Mouse (Mus musculus): ENCODE measurements around the gene BC024063. TPM values are rescaled to one million over a fixed set of nuclear protein-coding genes. Genes with fewer than 3 reads are reported as not detected.

The BC024063 gene
- 1 to 10 TPM; 1.6 to 1.8 TPM for total RNA-seq (2023)

DNA sequence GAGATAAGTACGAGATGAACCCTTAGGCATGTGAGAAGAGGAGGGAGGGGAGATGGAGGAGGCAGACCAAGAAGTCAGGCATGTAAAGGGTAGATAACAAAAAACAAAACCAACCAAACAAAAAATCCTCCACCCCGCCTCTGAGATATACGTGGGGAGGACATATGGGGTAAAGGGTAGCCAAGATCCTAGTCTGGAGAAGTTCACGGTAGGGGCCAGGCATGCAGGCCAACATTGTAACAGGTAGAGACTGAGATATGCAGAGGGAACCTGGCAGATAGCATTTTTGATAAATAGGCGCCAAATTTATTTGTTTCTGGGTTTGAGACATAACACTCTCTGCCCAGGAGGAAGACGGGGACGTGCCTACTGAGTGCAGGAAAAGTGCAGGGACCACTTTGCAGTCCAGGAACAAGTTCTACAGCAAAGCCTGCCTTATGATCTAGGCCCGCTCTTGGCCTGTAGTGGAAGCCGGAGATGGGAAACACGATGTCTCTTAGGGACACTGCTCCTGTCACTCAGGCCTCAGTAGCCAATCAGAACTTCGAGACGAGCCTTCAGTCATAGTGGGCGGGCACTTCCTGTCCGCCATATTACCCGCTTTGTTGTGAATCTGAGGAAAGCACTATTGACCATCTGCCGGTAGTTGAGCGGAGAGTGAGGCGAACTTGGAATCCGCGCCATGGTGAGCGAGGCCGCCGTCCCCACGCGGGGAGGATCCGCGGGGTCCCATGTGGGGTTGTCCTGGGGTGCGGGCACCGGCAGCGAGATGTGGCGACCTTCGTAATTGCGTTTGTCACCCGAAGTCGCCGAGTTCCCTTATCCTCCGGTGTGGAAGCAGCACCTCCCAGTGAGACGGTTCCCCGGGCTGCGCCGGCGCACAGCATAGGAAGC is at the start of gene BC024063:
Gene BC024063 (plus strand): TSS at position 626 of the 894 bp plus-strand sequence.

GRCm38 (mm10) chr10:82047597-82048459 is 35.3 kb upstream of the BC024063 start, which contains the start of gene Zfp873:
Zfp873 (plus strand) TSS chr10:82048123.

DNA sequence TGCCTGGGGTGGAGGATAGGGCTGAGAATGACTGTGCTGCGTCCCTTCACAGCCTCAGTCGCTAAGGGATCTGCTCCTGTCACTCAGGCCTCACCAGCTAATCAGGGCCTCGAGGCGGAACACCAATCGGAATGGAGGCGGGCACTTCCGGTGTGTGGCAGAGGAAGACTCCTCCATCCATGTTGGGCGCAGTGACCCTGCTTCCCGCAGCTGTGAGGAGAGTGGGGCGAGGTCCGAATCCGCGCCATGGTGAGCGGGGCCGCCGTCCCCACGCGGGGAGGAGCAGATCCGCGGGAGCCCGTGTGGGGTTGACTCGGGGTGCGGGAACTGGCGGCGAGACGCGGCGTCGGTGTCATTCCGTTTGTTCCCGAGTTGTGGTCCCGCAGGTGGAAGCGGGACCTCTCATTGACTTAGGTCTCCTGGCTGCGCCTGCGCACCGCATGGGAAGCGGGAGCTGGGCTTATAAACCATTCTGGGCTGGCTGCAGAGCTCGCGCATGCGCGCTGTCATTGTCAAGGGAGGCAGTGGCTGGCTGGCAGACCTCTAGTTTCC is 44.8 kb downstream of the BC024063 start, which contains the start of gene AU041133:
Gene AU041133 (plus strand): TSS at position 164 of the 552 bp plus-strand sequence.

Other genes with a start within 250 kb of the BC024063 start
- 1 to 10 TPM in 1 of 2 experiments, under 1 TPM in 1; 0.93 to 1.2 TPM for gene Gm32687, start 219.4 kb upstream of the BC024063 start, total RNA-seq (2023)
- gene Zfp781, start 152.9 kb upstream of the BC024063 start, total RNA-seq (2023): under 1 TPM; 0.20 to 0.51 TPM
- 1 to 10 TPM; 1.3 to 1.5 TPM for gene Zfp873, start 35.2 kb upstream of the BC024063 start, total RNA-seq (2023)
- gene AU041133, start 44.7 kb downstream of the BC024063 start, total RNA-seq (2023): 1 to 10 TPM in 1 of 2 experiments, under 1 TPM in 1; 0.87 to 1.3 TPM
- gene Zfp938, start 157.9 kb downstream of the BC024063 start, total RNA-seq (2023): 1 to 10 TPM in 1 of 2 experiments, under 1 TPM in 1; 0.84 to 1.5 TPM
- not detected for gene 4932415D10Rik, start 233.2 kb downstream of the BC024063 start, total RNA-seq (2023)

Measured in neutrophil, adult 59 days (primary cell).